ENCODE assay signal across 10 mouse cellular contexts in the genomic region with DNA sequence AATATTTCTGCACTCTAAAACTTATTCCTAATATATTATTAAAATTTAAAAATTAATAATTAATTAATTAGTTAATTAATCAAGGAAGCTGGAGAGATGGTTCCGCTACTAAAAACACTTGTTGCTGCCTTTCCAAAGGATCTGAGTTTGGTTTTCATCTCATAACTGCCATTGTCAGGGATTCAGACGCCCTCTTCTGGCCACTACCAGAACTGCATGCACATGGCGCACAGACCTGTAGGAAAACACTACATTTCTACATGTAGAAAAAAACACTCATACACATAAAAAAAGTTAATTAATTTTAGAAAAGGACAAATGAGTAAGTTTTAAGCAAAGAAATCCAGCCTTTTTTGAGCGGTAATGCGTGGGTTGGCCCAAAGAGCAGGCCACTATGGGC. TPM values are rescaled to one million over a fixed set of nuclear protein-coding genes. Genes with fewer than 3 reads are reported as not detected.
DNase-seq lines count a peak whose midpoint lies in the region; ATAC-seq lines count a peak whose summit lies in the region.
"Had no signal": no experiment of that assay in that cellular context is flagged by ENCODE, and none has a peak within 500 bp of the region (broad histone marks: within the 10 kb centered on the region; RNA-seq: fewer than 3 reads in every experiment).

No protein-coding gene starts in this region.

- H3K4me1 ChIP-seq in liver, embryonic 11.5 days (replicated peaks; ENCODE audit: control insufficient read depth, insufficient read depth, low read length): no peaks in the 10 kb centered on the region
- H3K4me1 ChIP-seq: neural tube, embryonic 12.5 days had no signal

- H3K4me2 ChIP-seq in liver, embryonic 11.5 days: no peak overlapping the region
- H3K4me2 ChIP-seq: kidney, embryonic 15.5 days; midbrain, embryonic 11.5 days; neural tube, embryonic 12.5 days had no signal

- WGBS in liver, embryonic 11.5 days: 81% methylated on average over 5 of the region's 5 CpGs

- no peaks in the 10 kb centered on the region for H3K36me3 ChIP-seq in liver, embryonic 11.5 days (ENCODE audit: control insufficient read depth, insufficient read depth, low read length)
- H3K36me3 ChIP-seq: kidney, embryonic 15.5 days; neural tube, embryonic 12.5 days had no signal

- no peaks in the 10 kb centered on the region for H3K27me3 ChIP-seq in liver, embryonic 11.5 days (replicated peaks; ENCODE audit: control insufficient read depth, insufficient read depth, low read length)
- H3K27me3 ChIP-seq: kidney, embryonic 15.5 days; neural tube, embryonic 12.5 days had no signal

- H3K9me3 ChIP-seq in liver, embryonic 11.5 days (ENCODE audit: control insufficient read depth, low read length): no peaks in the 10 kb centered on the region
- H3K9me3 ChIP-seq: kidney, embryonic 15.5 days; neural tube, embryonic 12.5 days had no signal

- H3K4me3 ChIP-seq in liver, embryonic 11.5 days (ENCODE audit: low read depth, low read length): no peak overlapping the region
- H3K4me3 ChIP-seq: kidney, embryonic 15.5 days; neural tube, embryonic 12.5 days had no signal

- no peak overlapping the region for H3K27ac ChIP-seq in liver, embryonic 11.5 days (ENCODE audit: low read depth, low read length)
- H3K27ac ChIP-seq: kidney, embryonic 15.5 days; neural tube, embryonic 12.5 days had no signal

- no peak overlapping the region for H3K9ac ChIP-seq in liver, embryonic 11.5 days (ENCODE audit: low read depth, low read length)
- H3K9ac ChIP-seq: kidney, embryonic 15.5 days; neural tube, embryonic 12.5 days had no signal

- no peak for ATAC-seq in liver, embryonic 11.5 days (replicated peaks; ENCODE audit: low FRiP score)
- no peak for ATAC-seq in activated CD4-positive, CD25-positive, alpha-beta regulatory T cell, adult 4 months

- DNase-seq in liver: peak; percentile 41
- DNase-seq in liver, embryonic 11.5 days (ENCODE audit: low spot score): no peak
- peak; percentile 7 for DNase-seq in A20 (ENCODE audit: low read depth, low spot score)
- DNase-seq in CD4-positive helper T cell, adult 2 months (ENCODE audit: low read depth, low spot score): peak; percentile 3
- peak; percentile 11 for DNase-seq in c-Kit-negative CD71-positive TER-119-positive erythroid progenitor cells, embryonic 14.5 days (ENCODE audit: low read depth, low spot score)
- DNase-seq in frontal cortex, adult 2 months (ENCODE audit: extremely low spot score in 1 of 2, low spot score in 1 of 2): no peak

RNA-seq across cellular contexts. Expression of gene C1galt1c1, which starts 19.8 kb away (rescaled TPM):
- 18.1 and 22.1 TPM in 2 replicates for polyA plus RNA-seq in liver, embryonic 11.5 days (2014; fragmentation: Nextera tagmentation; extraction: Ambion mirVana)
- polyA plus RNA-seq in frontal cortex, adult 2 months (2012; rRNA removed): 30.3 and 31.1 TPM in 2 replicates
- 10 to 100 TPM; 23.5 to 28.0 TPM for polyA plus RNA-seq in activated CD4-positive, CD25-positive, alpha-beta regulatory T cell, adult 4 months (2017; shearing (Covaris generic))

RNA-seq across cellular contexts. Expression of gene Mcts1, which starts 54.3 kb away (rescaled TPM):
- 84.6 and 86.6 TPM in 2 replicates for polyA plus RNA-seq in liver, embryonic 11.5 days (2014; fragmentation: Nextera tagmentation; extraction: Ambion mirVana)
- 81.2 and 84.2 TPM in 2 replicates for polyA plus RNA-seq in frontal cortex, adult 2 months (2012; rRNA removed)
- polyA plus RNA-seq in activated CD4-positive, CD25-positive, alpha-beta regulatory T cell, adult 4 months (2017; shearing (Covaris generic)): 100 to 1,000 TPM; 124 to 127 TPM

Comparison
In these comparisons a context has a peak if more than half of its experiments do, and no peak if none do; other contexts are left out.
1. DNase-seq: peak in liver (single experiment), A20 (single experiment), CD4-positive helper T cell, adult 2 months (single experiment) and c-Kit-negative CD71-positive TER-119-positive erythroid progenitor cells, embryonic 14.5 days (single experiment); none in liver, embryonic 11.5 days (single experiment) and frontal cortex, adult 2 months (0 of 2).